Mouse (Mus musculus): ENCODE measurements around the gene Siah1b.

Gene Siah1b

GRCm38 (mm10) chrX:164027607-164028289 is 48.5 kb downstream of the Siah1b start, which contains the start of gene Car5b:
Gene Car5b, minus strand, starts transcription at chrX:164027997.
- peak; percentile 50 to 70 for DNase-seq
